Mouse (Mus musculus) heart, postnatal 4 days (tissue): ENCODE measurements at regions not wholly inside any gene's neighbourhood (a gene's known extent, or its start where the extent isn't known, plus 50 kb on each side); places are given as distances from the start of the nearest gene placed in this dataset.
A peak's percentile ranks its signal among the peaks of the same experiment; 100 is the strongest.

ENCODE experiments used
- DNase-seq: peaks from one replicate; pipeline ENCODE4 v3.0.0; 2021

GRCm38 (mm10) chr19:24622776-24623175, 51.0 kb upstream of the Tmem252 start:
- DNase-seq: no peak

GRCm38 (mm10) chr19:24622309-24622708, 51.5 kb upstream of the Tmem252 start:
- DNase-seq: no peak

GRCm38 (mm10) chr19:24621610-24622220, 52.1 kb upstream of the Tmem252 start:
- peak; percentile 87 for DNase-seq

- DNase-seq: no peak
These were observed 58.0 kb upstream of the Tmem252 start for GRCm38 (mm10) chr19:24615762-24616310.

DNA sequence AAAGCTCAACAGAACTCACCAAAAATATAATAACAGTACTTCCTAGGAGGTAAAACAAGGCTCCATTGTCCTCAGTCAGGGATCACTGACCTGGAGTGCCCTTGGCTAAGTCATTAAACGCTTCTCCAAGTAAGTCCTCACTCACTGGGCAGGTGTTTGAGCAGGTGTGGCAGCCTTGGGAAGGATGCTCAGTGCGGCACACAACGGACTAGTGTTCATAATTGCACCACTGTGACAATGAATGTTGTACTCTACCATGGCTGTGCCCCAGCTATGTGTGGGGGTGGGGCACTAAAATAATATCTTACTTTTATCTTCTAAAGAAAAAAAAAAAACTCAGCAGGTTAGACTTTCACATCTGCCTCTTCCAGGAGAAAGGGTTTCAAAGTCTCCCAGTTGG, 52.2 kb upstream of the Pip5k1b start:
- no peak for DNase-seq

- DNase-seq: peak; percentile 22
These were observed 50.8 kb upstream of the Pip5k1b start for GRCm38 (mm10) chr19:24606390-24606976.
